10 mouse cellular contexts compared by ENCODE assay signal in genomic region chr11:46092121-46092520, GRCm38 (mm10). TPM values are rescaled to one million over a fixed set of nuclear protein-coding genes. Genes with fewer than 3 reads are reported as not detected.
DNase-seq lines count a peak whose midpoint lies in the region.
"Had no signal": no experiment of that assay in that cellular context is flagged by ENCODE, and none has a peak within 500 bp of the region (broad histone marks: within the 10 kb centered on the region; RNA-seq: fewer than 3 reads in every experiment).

No protein-coding gene starts in this region.

- H3K4me1 ChIP-seq in brown adipose tissue, adult 24 weeks (ENCODE audit: control insufficient read depth, insufficient read depth, insufficient read length, low read length) = peaks cover 32% of the 10 kb centered on the region

- H3K4me3 ChIP-seq in brown adipose tissue, adult 24 weeks (ENCODE audit: insufficient read depth, low read depth, low read length) = no peak overlapping the region
- H3K4me3 ChIP-seq: midbrain, embryonic 15.5 days had no signal

- peak; percentile 17 to 48 for DNase-seq in frontal cortex, postnatal 36 days (ENCODE audit: low spot score in 2 of 2)
- DNase-seq in frontal cortex, postnatal 25 days (ENCODE audit: low spot score in 2 of 2) = no peak
- peak; percentile 21 to 39 for DNase-seq in left cerebral cortex, adult 18-20 months (ENCODE audit: low spot score in 2 of 2)
- DNase-seq in left cerebral cortex, adult 11 months (ENCODE audit: low spot score) = no peak
- DNase-seq in right cerebral cortex, postnatal 14 days = peak; percentile 33
- no peak for DNase-seq in embryo, embryonic 11 days
- no peak for DNase-seq in thymus, adult 18-20 months

- 0 out of 2 replicates have a peak overlapping the region, but pooled peaks have one; percentile 5 for H3K27ac ChIP-seq in brown adipose tissue, adult 24 weeks (replicated peaks; ENCODE audit: low read depth, low read length)
- H3K27ac ChIP-seq: kidney, postnatal 0 days; midbrain, embryonic 15.5 days had no signal

RNA-seq across cellular contexts. Expression of gene Adam19, which starts 36.3 kb away (rescaled TPM):
- 10 to 100 TPM; 12.8 to 16.1 TPM for total RNA-seq in left cerebral cortex, adult 18-20 months (2021)
- 2.4 and 3.1 TPM in 2 replicates for polyA plus RNA-seq in brown adipose tissue, adult 24 weeks (2012; ENCODE audit: insufficient read depth, insufficient read length, missing spikeins)

RNA-seq across cellular contexts. Expression of gene Gm12166, which starts 40.0 kb away (rescaled TPM):
- total RNA-seq in left cerebral cortex, adult 18-20 months (2021) = 1 to 10 TPM; 1.3 to 1.7 TPM
- 2.3 and 18.9 TPM in 2 replicates for polyA plus RNA-seq in brown adipose tissue, adult 24 weeks (2012; ENCODE audit: insufficient read depth, insufficient read length, missing spikeins)

Comparison
In these comparisons a context has a peak if more than half of its experiments do, and no peak if none do; other contexts are left out.
1. DNase-seq: peak in frontal cortex, postnatal 36 days (2 of 2), left cerebral cortex, adult 18-20 months (2 of 2) and right cerebral cortex, postnatal 14 days (single experiment); none in frontal cortex, postnatal 25 days (0 of 2), left cerebral cortex, adult 11 months (single experiment), embryo, embryonic 11 days (single experiment) and thymus, adult 18-20 months (0 of 2).